Mouse (Mus musculus) midbrain, embryonic 16.5 days (tissue): Measurements from ENCODE around the gene Vav1. TPM values are rescaled to one million over a fixed set of nuclear protein-coding genes. Genes with fewer than 3 reads are reported as not detected.

Experiments used
- ATAC-seq: fragments of 200-750 bp; cut with Nextera tagmentation; 2 replicates; pipeline ENCODE4 v1.8.0; 2017; ENCODE audit warnings: moderate TSS enrichment
- H3K27ac ChIP-seq: fragments of 300-500 bp; sonication (generic); 2 replicates; pipeline ENCODE4 v1.5.1; 2014; ENCODE audit warnings: mild to moderate bottlenecking, low read length, mixed read lengths
- H3K27me3 ChIP-seq: fragments of 300-500 bp; sonication (generic); 2 replicates; pipeline ENCODE4 v1.6.1; 2014; ENCODE audit warnings: low read depth, low read length, mixed read lengths; ENCODE audit not compliant: control insufficient read depth, insufficient read depth
- H3K36me3 ChIP-seq: fragments of 300-500 bp; sonication (generic); 2 replicates; pipeline ENCODE4 v1.6.1; 2014; ENCODE audit warnings: mild to moderate bottlenecking, low read length, moderate library complexity, mixed read lengths; ENCODE audit not compliant: control insufficient read depth, insufficient read depth
- H3K4me1 ChIP-seq: fragments of 300-500 bp; sonication (generic); 2 replicates; pipeline ENCODE4 v1.6.1; 2014; ENCODE audit warnings: mild to moderate bottlenecking, low read length, mixed read lengths; ENCODE audit not compliant: control insufficient read depth, insufficient read depth
- H3K4me2 ChIP-seq: fragments of 300-500 bp; sonication (generic); 2 replicates; pipeline ENCODE4 v1.6.1; 2014; ENCODE audit warnings: mild to moderate bottlenecking, low read length, mixed read lengths
- H3K4me3 ChIP-seq: fragments of 300-500 bp; sonication (generic); 2 replicates; pipeline ENCODE4 v1.5.1; 2014; ENCODE audit warnings: low read depth, mild to moderate bottlenecking, low read length, moderate library complexity, mixed read lengths
- H3K9ac ChIP-seq: fragments of 300-500 bp; sonication (generic); 2 replicates; pipeline ENCODE4 v1.6.1; 2014; ENCODE audit warnings: low read depth, low read length, mixed read lengths
- H3K9me3 ChIP-seq: fragments of 300-500 bp; sonication (generic); replicated peaks from 2 replicates; pipeline ENCODE4 v1.6.1; 2014; ENCODE audit warnings: mild to moderate bottlenecking, low read length, mixed read lengths; ENCODE audit not compliant: control insufficient read depth, poor library complexity, severe bottlenecking
- WGBS: fragments of 180-500 bp; shearing (Covaris S2); extraction: QIAGEN DNeasy Blood & Tissue Kit; methylation state at CpG from one replicate; pipeline ENCODE4 v1.1.7; 2014; 5-methylcytosine and 5-hydroxymethylcytosine counted together
- polyA plus RNA-seq: library from polyadenylated mRNA; unstranded; fragments of >200 nt; fragmentation: Nextera tagmentation; extraction: Ambion mirVana; gene quantifications from 2 replicates; pipeline ENCODE4 v1.2.1, GENCODE M21; 2015

Vav1 gene
- polyA plus RNA-seq, 1 experiment from 2014 or later, result 1.3 TPM

GRCm38 (mm10) chr17:57295935-57296334, 17.0 kb downstream of the Vav1 start:
- H3K4me2 ChIP-seq, result no peak overlapping the region
- no peaks in the 10 kb centered on the region for H3K36me3 ChIP-seq
- no peaks in the 10 kb centered on the region for H3K9me3 ChIP-seq
- H3K9ac ChIP-seq, result no peak overlapping the region
- no peaks in the 10 kb centered on the region for H3K27me3 ChIP-seq
- no peaks in the 10 kb centered on the region for H3K4me1 ChIP-seq
- no peak overlapping the region for H3K27ac ChIP-seq
- no peak for ATAC-seq
- whole genome bisulfite sequencing, result 92% methylated on average over 9 of the region's 9 CpGs
- no peak overlapping the region for H3K4me3 ChIP-seq

GRCm38 (mm10) chr17:57297040-57297439, 18.1 kb downstream of the Vav1 start:
- no peak for ATAC-seq
- WGBS, result 89% methylated on average over 12 of the region's 12 CpGs

GRCm38 (mm10) chr17:57305593-57305992, 26.7 kb downstream of the Vav1 start:
- 71% methylated on average over 4 of the region's 4 CpGs for WGBS
- no peaks in the 10 kb centered on the region for H3K27me3 ChIP-seq
- H3K4me1 ChIP-seq, result no peaks in the 10 kb centered on the region
- no peak overlapping the region for H3K9ac ChIP-seq
- ATAC-seq, result no peak
- no peaks in the 10 kb centered on the region for H3K9me3 ChIP-seq
- H3K4me2 ChIP-seq, result no peak overlapping the region
- no peak overlapping the region for H3K27ac ChIP-seq
- H3K36me3 ChIP-seq, result no peaks in the 10 kb centered on the region
- no peak overlapping the region for H3K4me3 ChIP-seq

More at GRCm38 (mm10) chr17:57297040-57297439, 18.1 kb downstream of the Vav1 start:
- Histone ChIP-seq H3K4me3 (no peak overlapping the region), H3K9me3 (no peaks in the 10 kb centered on the region), H3K36me3 (no peaks in the 10 kb centered on the region), H3K4me2 (no peak overlapping the region), H3K4me1 (no peaks in the 10 kb centered on the region), H3K27ac (no peak overlapping the region), H3K9ac (no peak overlapping the region), H3K27me3 (no peaks in the 10 kb centered on the region)

GRCm38 (mm10) chr17:57307074-57307473, 28.2 kb downstream of the Vav1 start:
- WGBS, result 87% methylated on average over 6 of the region's 6 CpGs
- Histone ChIP-seq H3K9ac (no peak overlapping the region), H3K9me3 (no peaks in the 10 kb centered on the region), H3K27me3 (no peaks in the 10 kb centered on the region), H3K4me2 (no peak overlapping the region), H3K4me3 (no peak overlapping the region), H3K36me3 (no peaks in the 10 kb centered on the region), H3K4me1 (no peaks in the 10 kb centered on the region), H3K27ac (no peak overlapping the region)
- ATAC-seq, result no peak

- Histone ChIP-seq H3K27ac (no peak overlapping the region), H3K9ac (no peak overlapping the region), H3K4me2 (no peak overlapping the region), H3K4me1 (no peaks in the 10 kb centered on the region), H3K36me3 (no peaks in the 10 kb centered on the region), H3K4me3 (no peak overlapping the region), H3K27me3 (no peaks in the 10 kb centered on the region), H3K9me3 (no peaks in the 10 kb centered on the region)
- no peak for ATAC-seq
- WGBS, result 41% methylated on average over 13 of the region's 13 CpGs
These were observed 32.9 kb downstream of the Vav1 start for GRCm38 (mm10) chr17:57311801-57312200.

- WGBS, result 68% methylated on average over 8 of the region's 8 CpGs
These were observed 48.7 kb downstream of the Vav1 start for GRCm38 (mm10) chr17:57327615-57328014.

GRCm38 (mm10) chr17:57328944-57329343, 50.0 kb downstream of the Vav1 start:
- ATAC-seq, result no peak
- no peaks in the 10 kb centered on the region for H3K36me3 ChIP-seq
- WGBS, result 67% methylated on average over 4 of the region's 6 CpGs

More at GRCm38 (mm10) chr17:57327615-57328014, 48.7 kb downstream of the Vav1 start:
- no peak for ATAC-seq
- H3K4me1 ChIP-seq, result no peaks in the 10 kb centered on the region
- H3K36me3 ChIP-seq, result no peaks in the 10 kb centered on the region
- no peak overlapping the region for H3K9ac ChIP-seq
- no peak overlapping the region for H3K4me2 ChIP-seq
- H3K27me3 ChIP-seq, result no peaks in the 10 kb centered on the region
- no peaks in the 10 kb centered on the region for H3K9me3 ChIP-seq
- no peak overlapping the region for H3K27ac ChIP-seq
- no peak overlapping the region for H3K4me3 ChIP-seq

GRCm38 (mm10) chr17:57330993-57331392, 52.1 kb downstream of the Vav1 start:
- no peak overlapping the region for H3K4me3 ChIP-seq
- no peaks in the 10 kb centered on the region for H3K4me1 ChIP-seq
- no peak overlapping the region for H3K9ac ChIP-seq
- H3K9me3 ChIP-seq, result no peaks in the 10 kb centered on the region
- 92% methylated on average over 8 of the region's 8 CpGs for WGBS
- H3K36me3 ChIP-seq, result no peaks in the 10 kb centered on the region
- H3K27me3 ChIP-seq, result no peaks in the 10 kb centered on the region
- ATAC-seq, result no peak
- H3K4me2 ChIP-seq, result no peak overlapping the region
- H3K27ac ChIP-seq, result no peak overlapping the region

More at GRCm38 (mm10) chr17:57328944-57329343, 50.0 kb downstream of the Vav1 start:
- H3K4me1 ChIP-seq, result no peaks in the 10 kb centered on the region
- H3K27me3 ChIP-seq, result no peaks in the 10 kb centered on the region
- H3K9me3 ChIP-seq, result no peaks in the 10 kb centered on the region
- H3K9ac ChIP-seq, result no peak overlapping the region
- H3K27ac ChIP-seq, result no peak overlapping the region
- no peak overlapping the region for H3K4me2 ChIP-seq
- H3K4me3 ChIP-seq, result no peak overlapping the region

GRCm38 (mm10) chr17:57332241-57332640, 53.3 kb downstream of the Vav1 start:
- Histone ChIP-seq H3K4me2 (no peak overlapping the region), H3K4me3 (no peak overlapping the region), H3K36me3 (no peaks in the 10 kb centered on the region), H3K27ac (no peak overlapping the region), H3K9ac (no peak overlapping the region), H3K4me1 (no peaks in the 10 kb centered on the region), H3K9me3 (no peaks in the 10 kb centered on the region), H3K27me3 (no peaks in the 10 kb centered on the region)
- WGBS, result 81% methylated on average over 4 of the region's 4 CpGs
- no peak for ATAC-seq
